Mouse (Mus musculus) layer of hippocampus, postnatal 10 days (tissue): ENCODE results near the gene Gm5128. TPM values are rescaled to one million over a fixed set of nuclear protein-coding genes. Genes with fewer than 3 reads are reported as not detected.
"Not testable (repeated sequence)": the region's sequence is repeated elsewhere in the genome, so short reads cannot be mapped to it uniquely, and the experiment has no call there.

ENCODE experiments used
- DNase-seq, 2 experiments: peaks; one replicate each; pipeline ENCODE4 v3.0.0; 2021; ENCODE audit warnings: low spot score in 2 of 2
- long read RNA-seq: library from polyadenylated mRNA; stranded (forward); transcript quantifications from one replicate; pipeline ENCODE4 v2.0.0, GENCODE M21; 2023
- total RNA-seq, 2 experiments: library from RNA; stranded (reverse); gene quantifications; 2 replicates each; pipeline ENCODE4 v1.2.3; 2021

Gene Gm5128
- not detected for total RNA-seq
- long read RNA-seq: 0 reads

DNA sequence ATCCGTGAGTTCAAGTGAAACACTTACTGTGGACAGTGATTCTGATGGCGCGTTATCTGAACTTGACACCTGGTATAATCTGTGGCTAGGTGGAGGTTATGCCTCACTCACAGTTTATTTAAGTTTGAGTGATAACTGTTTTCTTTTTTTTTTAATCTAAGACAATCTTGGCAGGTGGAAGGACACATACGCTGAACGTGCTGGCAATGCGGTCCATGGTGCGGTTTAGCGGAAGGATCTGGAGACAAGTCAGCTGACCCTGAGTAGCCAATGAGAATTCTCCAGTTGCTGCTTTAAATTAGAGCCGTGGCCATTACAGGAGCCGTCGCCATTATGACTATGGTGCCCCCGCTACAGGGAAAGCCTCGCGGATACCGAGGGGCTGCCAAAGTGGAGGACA, at the start of gene Gm5128:
Gene Gm5128 (plus strand): TSS at position 301 of the 400 bp plus-strand sequence.
- not testable (repeated sequence) for DNase-seq

DNA sequence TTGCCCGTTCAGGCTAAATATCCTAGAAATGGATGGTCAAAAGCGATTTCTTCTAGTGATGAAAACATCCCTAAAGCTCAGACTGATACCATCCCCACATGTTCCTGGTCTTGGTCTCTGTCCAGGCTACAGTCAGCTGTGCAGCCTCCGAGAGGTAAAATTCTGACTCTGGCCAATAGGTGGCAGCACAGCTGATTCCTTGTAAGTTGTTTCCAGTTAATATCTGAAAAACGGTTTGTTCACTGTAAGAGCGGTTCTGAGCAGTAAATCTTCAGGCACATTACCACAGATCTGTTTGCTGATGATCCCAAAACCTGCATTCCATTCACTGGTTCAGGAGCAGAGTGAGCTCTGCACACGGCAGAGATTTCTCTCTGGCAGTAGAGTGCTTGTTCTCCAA, 12.4 kb upstream of the Gm5128 start:
- not testable (repeated sequence) for DNase-seq

DNA sequence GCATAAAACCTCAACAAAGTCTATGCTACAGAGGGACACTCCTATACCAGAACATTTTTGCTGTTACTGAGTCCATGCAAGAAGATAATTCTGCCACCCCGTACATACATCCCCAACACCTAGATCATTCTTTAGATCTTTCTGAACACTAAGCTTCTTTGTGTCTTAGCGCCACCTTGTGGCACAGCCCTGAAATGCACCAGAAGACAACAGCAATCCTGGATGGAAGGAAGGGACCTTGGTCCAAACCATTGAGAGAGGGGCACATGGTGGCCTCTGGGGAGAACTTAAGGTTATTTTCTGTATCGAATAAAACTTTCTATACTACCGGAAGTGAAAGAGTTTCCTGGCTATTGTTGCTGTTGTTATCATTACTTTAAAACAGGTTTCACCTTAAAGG, 11.1 kb upstream of the Gm5128 start:
- not testable (repeated sequence) for DNase-seq

DNA sequence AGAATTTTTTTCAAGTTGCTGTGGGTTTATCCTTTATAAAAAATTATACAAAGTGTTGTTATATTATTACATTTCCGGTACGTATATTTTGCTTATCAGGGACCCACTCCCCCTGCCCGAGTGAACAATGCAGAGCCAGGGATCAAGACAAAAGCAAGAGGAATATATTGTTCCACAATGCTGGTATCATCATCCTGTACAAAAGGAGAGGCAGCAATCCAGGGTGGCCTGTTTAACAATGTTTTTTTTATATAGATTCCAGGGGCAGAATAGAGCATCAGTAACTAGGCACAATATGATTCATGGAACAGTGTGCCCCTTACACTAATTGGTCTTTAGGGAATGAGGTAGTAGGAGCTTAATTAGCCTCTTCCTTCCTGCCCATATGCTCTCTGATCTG, 30.5 kb downstream of the Gm5128 start:
- DNase-seq: not testable (repeated sequence)

DNA sequence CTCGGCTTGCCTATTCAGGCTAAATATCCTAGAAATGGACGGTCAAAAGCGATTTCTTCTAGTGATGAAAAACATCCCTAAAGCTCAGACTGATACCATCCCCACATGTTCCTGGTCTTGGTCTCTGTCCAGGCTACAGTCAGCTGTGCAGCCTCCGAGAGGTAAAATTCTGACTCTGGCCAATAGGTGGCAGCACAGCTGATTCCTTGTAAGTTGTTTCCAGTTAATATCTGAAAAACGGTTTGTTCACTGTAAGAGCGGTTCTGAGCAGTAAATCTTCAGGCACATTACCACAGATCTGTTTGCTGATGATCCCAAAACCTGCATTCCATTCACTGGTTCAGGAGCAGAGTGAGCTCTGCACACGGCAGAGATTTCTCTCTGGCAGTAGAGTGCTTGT, 48.1 kb downstream of the Gm5128 start:
- DNase-seq: not testable (repeated sequence)

DNA sequence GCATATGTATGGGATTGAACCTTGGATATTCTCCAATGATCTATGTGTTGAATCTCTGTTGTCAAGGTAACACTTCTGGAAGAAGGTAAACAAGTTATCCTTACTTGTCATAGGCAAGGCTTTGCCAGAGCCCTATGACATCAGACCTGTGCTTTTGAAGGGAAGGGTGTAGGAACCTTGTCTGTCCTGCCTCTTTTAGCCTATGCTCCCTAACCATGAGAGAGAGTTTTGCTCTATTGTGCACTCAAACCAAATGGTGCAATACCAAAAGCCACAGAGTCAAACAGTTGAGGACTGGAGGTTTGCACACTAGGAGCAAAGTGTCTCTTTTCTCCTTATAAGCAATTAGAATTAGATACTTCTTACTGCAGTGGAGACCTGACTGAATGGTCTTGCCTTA, 48.7 kb downstream of the Gm5128 start:
- not testable (repeated sequence) for DNase-seq

DNA sequence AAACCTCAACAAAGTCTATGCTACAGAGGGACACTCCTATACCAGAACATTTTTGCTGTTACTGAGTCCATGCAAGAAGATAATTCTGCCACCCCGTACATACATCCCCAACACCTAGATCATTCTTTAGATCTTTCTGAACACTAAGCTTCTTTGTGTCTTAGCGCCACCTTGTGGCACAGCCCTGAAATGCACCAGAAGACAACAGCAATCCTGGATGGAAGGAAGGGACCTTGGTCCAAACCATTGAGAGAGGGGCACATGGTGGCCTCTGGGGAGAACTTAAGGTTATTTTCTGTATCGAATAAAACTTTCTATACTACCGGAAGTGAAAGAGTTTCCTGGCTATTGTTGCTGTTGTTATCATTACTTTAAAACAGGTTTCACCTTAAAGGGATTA, 49.4 kb downstream of the Gm5128 start:
- not testable (repeated sequence) for DNase-seq

Other genes with a start within 250 kb of the Gm5128 start
- not detected for gene Gm15023, start 195.7 kb upstream of the Gm5128 start, total RNA-seq
- 10 to 100 TPM; 60.0 to 82.1 TPM for gene Tceal6, start 162.6 kb upstream of the Gm5128 start, total RNA-seq
- not detected for gene Pramel3, start 71.0 kb upstream of the Gm5128 start, total RNA-seq
- under 1 TPM in 1 of 2 experiments, not detected in 1; 0.11 TPM for gene Gm7903, start 60.6 kb downstream of the Gm5128 start, total RNA-seq
- not detected for gene AV320801, start 121.3 kb downstream of the Gm5128 start, total RNA-seq
- gene Nxf7, start 225.5 kb downstream of the Gm5128 start, total RNA-seq: not detected